In the genomic region with DNA sequence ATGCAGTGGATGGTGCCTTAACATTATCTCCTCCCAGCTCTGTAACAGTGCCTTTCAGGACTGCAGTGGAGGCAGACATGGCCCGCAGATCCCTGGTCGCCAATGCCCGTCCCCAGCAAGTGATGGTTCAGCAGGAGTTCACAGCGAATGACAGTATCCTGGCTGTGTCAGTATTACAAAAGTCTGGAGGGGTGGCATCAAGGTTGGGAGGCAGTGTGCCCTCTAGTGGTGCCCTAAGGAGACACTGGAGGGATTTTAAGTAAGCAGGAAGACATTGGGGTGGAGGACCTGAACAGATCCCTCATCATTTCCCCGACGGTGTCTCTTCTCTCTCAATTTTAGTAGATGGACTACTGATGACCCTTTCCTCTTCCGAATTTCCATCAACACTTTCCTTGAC, we compare ENCODE assay signal across 7 mouse cellular contexts.
DNase-seq lines count a peak whose midpoint lies in the region; TF ChIP-seq lines count a peak whose summit lies in the region.
"Not testable (repeated sequence)": the region's sequence is repeated elsewhere in the genome, so short reads cannot be mapped to it uniquely, and the experiment has no call there.

No protein-coding gene starts in this region.

- not testable (repeated sequence) for H3K79me2 ChIP-seq in heart, adult 2 months (replicated peaks; ENCODE audit: control insufficient read depth, insufficient read depth, low read length)

- not testable (repeated sequence) for H3K9ac ChIP-seq in heart, adult 2 months (ENCODE audit: low read depth, low read length)

- intact Hi-C loops in heart, adult 2 months (cut with DNase I), result not testable (repeated sequence)

- TF ChIP-seq POLR2A in heart, adult 2 months (IDR thresholded peaks at IDR 0.05; ENCODE audit: insufficient read depth, low read depth, low read length), result not testable (repeated sequence)

- peak; percentile 12; the same call in 1 of the 2 replicates for TF ChIP-seq CTCF in heart, adult 2 months (IDR thresholded peaks at IDR 0.05)
- TF ChIP-seq CTCF in layer of hippocampus, adult 2 months (conservative IDR thresholded peaks at IDR 0.05), result peak; percentile 45

- peak; percentile 51 for DNase-seq in CD4-positive, CD25-positive, alpha-beta regulatory T cell, adult 2 months (ENCODE audit: low read depth, low spot score)
- DNase-seq in R1 (ENCODE audit: low read depth, low spot score), result peak; percentile 11
- DNase-seq in adrenal gland, postnatal 25 days, result peak; percentile 3
- DNase-seq in heart, adult 2 months; layer of hippocampus, adult 2 months (ENCODE audit: low spot score in 2 of 2): not testable (repeated sequence)
- peak; percentile 2 for DNase-seq in lung, postnatal 36 days
- peak; percentile 17 for DNase-seq in splenic B cell, adult 2 months (ENCODE audit: low read depth, low spot score)

- not testable (repeated sequence) for H3K36me3 ChIP-seq in heart, adult 2 months (ENCODE audit: control insufficient read depth, insufficient read depth, low read length); splenic B cell, adult 2 months (ENCODE audit: control insufficient read depth, insufficient read depth, low read length, poor library complexity, severe bottlenecking)

- not testable (repeated sequence) for H3K27me3 ChIP-seq in heart, adult 2 months (ENCODE audit: control insufficient read depth, insufficient read depth, low read length); splenic B cell, adult 2 months (ENCODE audit: control insufficient read depth, insufficient read depth, low read length, poor library complexity, severe bottlenecking)

- not testable (repeated sequence) for H3K4me1 ChIP-seq in heart, adult 2 months (ENCODE audit: control insufficient read depth, insufficient read depth, low read length)

- WGBS in heart, adult 2 months, result 77% methylated on average over 7 of the region's 7 CpGs

- TF ChIP-seq EP300 in heart, adult 2 months (IDR thresholded peaks at IDR 0.05; ENCODE audit: insufficient read depth, low read depth, low read length), result not testable (repeated sequence)

- H3K27ac ChIP-seq in heart, adult 2 months; layer of hippocampus, adult 2 months: not testable (repeated sequence)

- H3K4me3 ChIP-seq in heart, adult 2 months; layer of hippocampus, adult 2 months: not testable (repeated sequence)
